Mouse (Mus musculus) left cerebral cortex, postnatal 25 days (tissue): Measurements from ENCODE around the gene Fut9. TPM values are rescaled to one million over a fixed set of nuclear protein-coding genes. Genes with fewer than 3 reads are reported as not detected.

Experiments used
- DNase-seq, 2 experiments: peaks; one replicate each; pipeline ENCODE4 v3.0.0; 2022; ENCODE audit warnings: low spot score in 2 of 2, mixed read lengths in 1 of 2
- intact Hi-C: fragments of 180-260 bp; cut with DNase I; formaldehyde crosslinking; loops from one replicate; pipeline ENCODE4 v1.15.1; 2025
- total RNA-seq, 2 experiments: library from RNA; stranded (reverse); gene quantifications; 2 replicates each; pipeline ENCODE4 v1.2.3; 2021

Gene Fut9
- total RNA-seq, 2 experiments from 2014 or later = 79.7 to 82.8 TPM

DNA sequence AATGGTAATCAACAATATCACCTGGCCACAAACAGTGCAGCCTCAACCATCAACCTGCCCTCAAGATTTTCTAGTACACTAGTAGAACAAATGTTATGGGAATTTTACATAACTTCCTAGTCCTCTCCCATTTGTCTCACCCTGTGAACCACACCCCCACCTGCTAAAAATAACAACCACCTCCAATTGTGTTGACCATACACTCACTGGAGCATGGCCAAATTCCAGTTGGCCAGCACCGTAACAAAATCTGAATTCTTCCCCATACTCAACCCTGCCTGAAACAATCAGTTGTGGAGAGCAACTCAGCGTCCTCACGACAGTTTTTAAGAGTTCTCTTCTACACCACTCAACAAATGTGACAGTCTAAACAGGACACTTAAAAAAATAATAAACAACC is 141.3 kb downstream of the Fut9 start:
- DNase-seq = no peak
- intact Hi-C loops = no loop called here

DNA sequence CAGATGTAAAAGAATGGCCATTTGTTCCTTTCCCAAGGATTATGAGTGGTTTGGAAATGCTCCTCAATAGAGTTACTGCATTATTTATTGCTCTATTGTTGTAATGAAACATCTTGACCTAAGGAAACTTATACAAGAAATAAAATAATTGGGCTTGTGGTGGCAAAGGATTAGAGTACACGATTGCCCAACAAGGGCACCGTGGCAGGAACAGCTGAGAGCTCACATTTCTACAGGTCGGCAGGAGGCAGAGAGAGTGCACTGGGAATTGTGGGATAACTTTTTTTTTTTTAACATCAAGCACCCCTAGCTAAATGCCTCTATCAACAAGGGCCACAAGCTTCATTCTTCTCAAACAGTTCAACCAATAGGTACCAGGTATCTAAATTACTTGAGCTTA is 148.1 kb downstream of the Fut9 start:
- intact Hi-C loops = no loop called here

DNA sequence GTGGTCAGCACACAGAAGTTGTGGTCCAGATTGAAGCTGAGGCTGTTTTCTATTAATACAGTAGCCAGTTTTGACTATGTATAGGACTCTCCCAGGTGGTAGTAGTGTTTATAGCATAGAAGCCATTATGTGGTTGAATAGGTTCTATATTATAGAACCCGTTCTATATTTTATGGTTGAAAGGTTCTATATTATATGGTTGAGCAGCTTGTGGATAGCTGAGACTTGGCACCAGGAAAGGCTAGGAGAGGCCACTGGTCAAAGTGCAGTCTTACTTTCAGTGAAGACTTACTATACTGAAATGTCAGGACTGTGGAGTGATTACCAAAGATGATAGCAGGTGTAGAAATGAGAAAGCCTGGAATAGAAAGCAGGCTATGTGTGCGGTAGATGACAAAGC is 151.9 kb downstream of the Fut9 start:
- intact Hi-C loops = no loop called here
- no peak for DNase-seq

More for the DNA sequence above, 148.1 kb downstream of the Fut9 start:
- DNase-seq = no peak

DNA sequence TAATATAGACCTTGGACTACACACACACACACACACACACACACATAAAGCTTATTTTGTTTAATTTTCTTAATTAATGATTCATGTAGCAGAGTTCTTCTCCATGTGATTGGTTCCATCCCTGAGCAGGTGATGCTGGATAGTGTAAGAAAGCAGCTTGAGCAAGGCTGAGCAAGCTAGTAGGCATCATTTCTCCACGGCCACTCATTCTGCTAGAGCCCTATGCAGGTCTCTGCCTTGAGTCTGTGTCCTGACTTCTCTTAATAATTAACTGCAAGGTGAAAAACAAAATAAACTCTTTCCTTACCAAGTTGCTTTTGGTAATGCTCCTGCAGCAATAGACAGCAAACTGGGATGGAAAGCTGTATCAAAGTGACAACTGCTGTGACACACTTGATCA is 152.5 kb downstream of the Fut9 start:
- intact Hi-C loops = no loop called here
- no peak for DNase-seq

DNA sequence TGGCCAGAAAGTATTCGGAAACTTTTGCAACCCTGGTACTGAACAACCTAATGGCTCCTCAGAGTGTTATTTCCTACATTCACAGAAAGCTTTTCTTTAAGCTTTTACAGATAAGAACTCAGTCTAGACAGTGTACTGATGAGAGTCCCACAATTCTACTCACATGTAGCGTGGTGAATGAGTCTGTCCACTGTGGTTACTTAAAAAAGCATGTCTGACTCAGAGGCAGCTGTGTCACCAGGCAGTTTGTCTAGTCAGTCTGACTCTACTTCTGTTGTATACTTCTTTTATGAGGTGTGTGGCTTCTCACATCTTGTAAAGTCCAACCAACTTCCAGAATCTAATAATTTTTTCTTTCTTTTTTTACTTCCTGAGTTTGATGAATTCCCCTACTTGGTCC is 154.5 kb downstream of the Fut9 start:
- peak in 1 of 2 experiments; percentile 83 for DNase-seq
- intact Hi-C loops = no loop called here

DNA sequence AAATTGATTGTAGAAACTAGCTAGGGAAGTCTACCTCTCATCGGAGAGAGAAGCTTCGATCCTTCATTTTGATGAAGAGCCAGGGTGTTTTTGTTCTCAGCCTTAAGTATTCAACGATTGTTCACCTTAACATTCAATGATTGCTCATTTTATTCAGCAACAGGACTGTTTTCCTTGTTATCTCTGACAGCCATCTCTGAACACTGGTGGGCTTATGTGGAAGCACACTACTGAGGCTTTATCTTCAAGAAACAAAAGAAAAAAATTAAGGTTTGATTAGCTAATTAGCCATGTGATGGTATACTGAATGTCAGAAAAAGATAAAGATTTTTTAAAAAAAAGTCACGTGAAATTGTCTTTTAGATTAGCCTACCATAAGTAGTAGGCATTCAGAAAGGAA is 158.1 kb downstream of the Fut9 start:
- intact Hi-C loops = no loop called here
- DNase-seq = no peak

DNA sequence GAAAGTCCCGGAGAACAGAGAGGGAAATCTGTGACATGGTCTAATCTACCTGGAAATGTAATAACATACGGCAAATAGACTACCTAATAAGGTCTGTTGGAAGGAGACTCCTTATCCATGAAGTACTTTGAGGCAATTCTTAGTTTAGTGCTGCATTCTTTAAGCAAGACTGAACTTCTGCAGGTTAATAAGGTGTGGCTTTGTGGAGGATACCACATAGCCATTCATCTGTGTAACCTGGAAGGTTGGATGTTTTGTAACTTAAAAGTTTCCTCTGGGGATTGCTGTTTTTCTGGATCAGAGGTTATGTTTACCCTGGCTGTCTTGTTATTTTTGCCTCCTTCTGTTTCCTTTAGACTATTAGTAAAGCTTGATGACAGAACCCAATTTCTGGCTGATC is 166.8 kb downstream of the Fut9 start:
- DNase-seq = no peak
- intact Hi-C loops = no loop called here

DNA sequence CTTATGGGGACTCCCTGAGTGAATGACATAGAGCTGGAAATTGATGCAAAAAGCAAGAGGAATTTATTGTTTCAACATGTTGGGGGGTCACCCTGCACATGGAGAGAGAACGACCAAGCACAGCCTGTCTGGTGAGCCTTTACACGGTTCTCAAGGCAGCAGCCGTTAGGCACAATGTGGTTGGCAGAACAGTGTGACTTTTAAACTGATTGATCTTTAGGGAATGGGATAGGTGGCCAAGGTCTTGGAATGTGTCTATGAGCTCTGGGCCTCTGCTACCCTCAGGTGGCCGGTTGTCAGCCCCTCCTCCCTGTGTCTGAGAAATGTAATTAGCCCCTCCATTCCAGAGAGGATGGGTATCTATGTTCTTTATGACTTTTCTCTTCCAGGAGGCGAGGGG is 171.9 kb downstream of the Fut9 start:
- DNase-seq = no peak
- intact Hi-C loops = no loop called here

DNA sequence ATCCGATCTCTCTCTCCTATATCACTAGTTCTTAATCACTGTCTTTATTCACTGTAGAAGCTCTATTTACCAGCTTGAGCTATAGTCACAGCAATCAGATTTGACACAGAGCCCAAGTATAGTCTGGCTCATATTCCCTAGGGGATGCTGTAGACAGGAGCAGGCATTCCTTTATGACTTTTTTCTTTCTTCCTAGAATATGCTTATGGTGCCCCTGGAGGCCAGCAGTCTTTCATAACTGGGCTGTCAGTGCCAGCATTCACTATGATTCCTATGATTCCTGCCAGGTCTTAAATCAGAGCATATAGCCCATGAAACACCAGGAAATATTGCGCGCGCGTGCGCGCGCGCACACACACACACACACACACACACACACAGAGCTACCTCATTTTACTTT is 172.6 kb downstream of the Fut9 start:
- intact Hi-C loops = no loop called here
- peak in 1 of 2 experiments; percentile 11 for DNase-seq

DNA sequence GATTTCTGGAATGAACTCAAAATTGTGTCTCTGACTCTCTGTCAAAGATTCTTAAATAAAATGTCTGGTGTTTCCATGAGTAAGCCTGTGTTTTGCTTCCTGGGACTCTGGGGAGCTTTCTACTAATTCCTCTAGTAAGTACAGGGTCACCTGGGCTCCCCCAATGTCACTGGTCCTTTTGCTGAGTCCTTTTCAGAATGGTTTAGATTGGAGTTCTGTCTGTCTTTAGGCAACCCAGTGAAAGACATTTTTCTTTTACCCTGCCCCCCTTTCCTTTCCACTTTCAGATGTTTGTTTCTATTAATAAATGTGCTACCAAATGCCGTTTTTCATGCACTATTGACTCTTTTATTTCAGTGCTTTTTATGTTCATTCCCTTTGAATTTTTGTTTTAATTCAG is 173.0 kb downstream of the Fut9 start:
- DNase-seq = no peak
- intact Hi-C loops = no loop called here

DNA sequence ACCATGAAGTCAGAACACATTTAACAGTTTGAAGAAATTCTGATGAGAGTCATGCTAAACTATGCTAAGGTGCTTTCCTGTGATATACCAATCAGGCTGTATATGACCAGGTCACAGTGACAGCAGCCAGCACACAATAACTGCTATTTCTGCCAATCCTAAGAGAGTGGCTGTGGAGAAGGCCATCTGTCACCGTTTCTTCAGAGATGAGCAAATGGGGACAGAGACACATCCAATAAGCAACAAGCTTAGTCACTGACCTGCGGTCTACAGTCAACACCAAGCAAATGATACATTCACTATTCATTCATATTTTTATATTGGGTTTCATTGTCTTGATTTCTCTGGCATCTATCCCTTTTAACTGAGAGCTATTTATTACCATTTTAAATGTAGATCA is 176.9 kb downstream of the Fut9 start:
- no peak for DNase-seq
- intact Hi-C loops = no loop called here

DNA sequence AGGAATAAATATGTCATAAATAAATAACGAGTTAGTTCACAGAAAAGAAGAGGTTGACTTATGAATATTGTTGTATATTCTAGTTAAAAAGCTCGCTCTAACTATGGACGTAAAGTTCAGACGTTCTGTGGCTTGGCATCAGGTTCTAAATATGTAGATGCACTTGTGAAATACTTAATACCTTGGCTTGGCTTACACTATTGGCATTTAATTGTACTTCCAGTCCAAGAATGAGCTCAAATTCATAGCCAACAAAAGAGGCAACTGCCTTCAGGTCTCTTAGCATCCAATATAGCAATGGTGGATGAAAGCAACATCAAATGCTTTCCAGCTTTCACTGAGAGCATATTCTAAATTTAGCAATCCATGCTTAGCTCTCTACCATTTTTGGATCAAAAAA is 182.7 kb downstream of the Fut9 start:
- DNase-seq = no peak
- intact Hi-C loops = no loop called here

DNA sequence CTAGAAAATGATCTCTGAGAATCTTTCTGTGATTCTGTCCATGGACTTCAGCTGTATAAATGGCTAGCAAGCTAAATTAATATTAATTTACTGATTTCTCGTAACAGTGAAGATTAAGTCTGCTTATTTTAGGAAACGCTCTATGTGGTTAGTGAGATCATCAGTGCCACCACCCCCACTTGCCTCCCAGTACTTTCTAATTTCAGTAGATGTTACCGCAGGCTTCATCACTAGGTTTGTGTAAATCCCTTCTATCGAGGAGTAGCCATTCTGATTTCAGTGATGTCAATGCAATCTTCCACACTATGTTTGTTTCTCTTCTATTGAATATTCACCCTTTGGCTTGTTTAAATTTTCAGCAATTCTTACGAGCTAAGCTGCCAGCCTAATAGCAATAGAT is 186.6 kb downstream of the Fut9 start:
- intact Hi-C loops = no loop called here
- DNase-seq = peak in 1 of 2 experiments; percentile 28

DNA sequence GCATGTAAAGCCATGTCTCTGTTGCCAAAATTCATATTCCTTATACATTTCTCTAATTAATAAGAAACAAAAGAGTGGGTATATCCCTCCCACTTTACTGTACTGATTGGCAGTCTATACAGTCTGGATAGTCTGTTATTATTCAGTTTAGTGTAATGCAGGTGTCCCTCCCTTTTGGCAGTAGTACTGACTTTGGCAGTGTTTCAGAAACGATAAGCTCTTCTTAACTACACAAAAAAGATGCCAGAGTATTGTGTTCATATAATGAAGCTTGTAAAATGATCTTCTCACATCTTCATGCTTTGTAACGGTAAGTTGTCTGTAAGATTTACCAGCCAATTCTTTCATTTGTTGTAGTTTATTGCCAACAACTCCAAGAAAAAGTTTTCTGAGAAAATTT is 189.6 kb downstream of the Fut9 start:
- intact Hi-C loops = no loop called here

DNA sequence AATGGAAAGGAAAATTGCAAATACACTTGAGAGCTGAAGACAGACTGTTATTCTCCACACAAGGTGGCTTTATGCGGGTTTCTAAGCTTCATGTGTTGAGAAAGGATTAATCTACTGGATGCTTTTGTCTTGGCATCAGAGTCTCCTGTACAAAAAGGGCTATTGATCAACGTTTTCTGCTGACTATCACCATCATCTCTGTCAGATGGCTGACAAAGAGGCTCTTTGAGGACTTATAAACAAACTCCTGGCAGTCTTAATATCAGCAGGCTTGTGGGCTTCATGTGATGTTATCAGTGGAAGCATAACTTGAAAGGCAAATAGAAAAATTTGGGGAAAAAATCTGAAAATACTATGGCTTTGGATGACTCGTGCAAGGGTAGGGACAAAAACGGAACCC is 206.8 kb downstream of the Fut9 start:
- DNase-seq = no peak
- intact Hi-C loops = no loop called here

More for the DNA sequence above, 189.6 kb downstream of the Fut9 start:
- no peak for DNase-seq
